Mouse (Mus musculus): ENCODE measurements at regions not wholly inside any gene's neighbourhood (a gene's known extent, or its start where the extent isn't known, plus 50 kb on each side); places are given as distances from the start of the nearest gene placed in this dataset.
A peak's percentile ranks its signal among the peaks of the same experiment; 100 is the strongest.
"Not testable (repeated sequence)": the region's sequence is repeated elsewhere in the genome, so short reads cannot be mapped to it uniquely, and the experiment has no call there.

- H3K27ac ChIP-seq (replicated peaks) = no peak overlapping the region
- WGBS = 47% methylated on average over 2 of the region's 2 CpGs
These were observed 172.3 kb downstream of the Snca start for GRCm38 (mm10) chr6:60657117-60657911.

GRCm38 (mm10) chr6:60646983-60647617 lies 182.6 kb downstream of the Snca start:
- H3K9me3 ChIP-seq; H3K27ac ChIP-seq (replicated peaks); H3K4me1 ChIP-seq (replicated peaks); H3K4me3 ChIP-seq; H3K9ac ChIP-seq; ATAC-seq (ENCODE audit: low read depth); H3K36me3 ChIP-seq; H3K4me2 ChIP-seq; H3K27me3 ChIP-seq: not testable (repeated sequence)
- 55% methylated on average over 2 of the region's 2 CpGs for WGBS

More at GRCm38 (mm10) chr6:60657117-60657911, 172.3 kb downstream of the Snca start:
- Histone ChIP-seq H3K9ac (no peak overlapping the region), H3K9me3 (no peaks in the 10 kb centered on the region), H3K27me3 (no peaks in the 10 kb centered on the region), H3K36me3 (no peaks in the 10 kb centered on the region), H3K4me2 (no peak overlapping the region), H3K4me1 (replicated peaks) (no peaks in the 10 kb centered on the region), H3K4me3 (no peak overlapping the region)
- no peak for ATAC-seq (ENCODE audit: low read depth)

GRCm38 (mm10) chr6:60642251-60642650 lies 187.4 kb downstream of the Snca start:
- WGBS = 61% methylated on average over 2 of the region's 2 CpGs
- no peak overlapping the region for H3K4me2 ChIP-seq
- ATAC-seq (ENCODE audit: low read depth) = no peak
- no peaks in the 10 kb centered on the region for H3K9me3 ChIP-seq
- no peaks in the 10 kb centered on the region for H3K27me3 ChIP-seq
- H3K27ac ChIP-seq (replicated peaks) = no peak overlapping the region
- H3K36me3 ChIP-seq = no peaks in the 10 kb centered on the region
- no peaks in the 10 kb centered on the region for H3K4me1 ChIP-seq (replicated peaks)
- no peak overlapping the region for H3K4me3 ChIP-seq
- H3K9ac ChIP-seq = no peak overlapping the region

GRCm38 (mm10) chr6:60616313-60616712 lies 213.3 kb downstream of the Snca start:
- Histone ChIP-seq H3K4me2 (no peak overlapping the region), H3K27ac (replicated peaks) (no peak overlapping the region), H3K9me3 (no peaks in the 10 kb centered on the region), H3K27me3 (no peaks in the 10 kb centered on the region), H3K4me3 (no peak overlapping the region), H3K9ac (no peak overlapping the region), H3K36me3 (no peaks in the 10 kb centered on the region), H3K4me1 (replicated peaks) (no peaks in the 10 kb centered on the region)
- ATAC-seq (ENCODE audit: low read depth) = no peak

- no peak for ATAC-seq (ENCODE audit: low read depth)
- no peaks in the 10 kb centered on the region for H3K4me1 ChIP-seq (replicated peaks)
- no peak overlapping the region for H3K27ac ChIP-seq (replicated peaks)
- no peaks in the 10 kb centered on the region for H3K36me3 ChIP-seq
- no peaks in the 10 kb centered on the region for H3K27me3 ChIP-seq
- no peaks in the 10 kb centered on the region for H3K9me3 ChIP-seq
- no peak overlapping the region for H3K4me2 ChIP-seq
- no peak overlapping the region for H3K4me3 ChIP-seq
- no peak overlapping the region for H3K9ac ChIP-seq
These were observed 229.5 kb downstream of the Snca start for GRCm38 (mm10) chr6:60600201-60600600.

GRCm38 (mm10) chr6:60564261-60564660 lies 265.4 kb downstream of the Snca start:
- no peaks in the 10 kb centered on the region for H3K36me3 ChIP-seq
- H3K4me3 ChIP-seq = no peak overlapping the region
- H3K4me1 ChIP-seq (replicated peaks) = no peaks in the 10 kb centered on the region
- no peak for ATAC-seq (ENCODE audit: low read depth)
- H3K9me3 ChIP-seq = no peaks in the 10 kb centered on the region
- no peaks in the 10 kb centered on the region for H3K27me3 ChIP-seq
- 62% methylated on average over 1 of the region's 1 CpGs for WGBS
- no peak overlapping the region for H3K9ac ChIP-seq
- H3K4me2 ChIP-seq = no peak overlapping the region
- no peak overlapping the region for H3K27ac ChIP-seq (replicated peaks)

- H3K4me3 ChIP-seq = no peak overlapping the region
- H3K9me3 ChIP-seq = peaks cover 9% of the 10 kb centered on the region
- 0 out of 2 replicates have a peak overlapping the region, but pooled peaks have one; percentile 21 for H3K4me2 ChIP-seq
- no peaks in the 10 kb centered on the region for H3K27me3 ChIP-seq
- no peaks in the 10 kb centered on the region for H3K4me1 ChIP-seq (replicated peaks)
- H3K36me3 ChIP-seq = no peaks in the 10 kb centered on the region
- no peak overlapping the region for H3K27ac ChIP-seq (replicated peaks)
- 51% methylated on average over 9 of the region's 9 CpGs for WGBS
- ATAC-seq (ENCODE audit: low read depth) = no peak
- H3K9ac ChIP-seq = no peak overlapping the region
These were observed 273.9 kb downstream of the Snca start for GRCm38 (mm10) chr6:60555590-60556235.
